Mouse (Mus musculus) lung, embryonic 16.5 days (tissue): ENCODE data around the gene Ube2e3. TPM values are rescaled to one million over a fixed set of nuclear protein-coding genes. Genes with fewer than 3 reads are reported as not detected.

Experiments used
- ATAC-seq: fragments of 200-750 bp; cut with Nextera tagmentation; 2 replicates; pipeline ENCODE4 v1.8.0; 2017; ENCODE audit warnings: low read depth, mild to moderate bottlenecking, moderate library complexity
- H3K27ac ChIP-seq: fragments of 300-500 bp; sonication (generic); 2 replicates; pipeline ENCODE4 v1.5.1; 2014; ENCODE audit warnings: mild to moderate bottlenecking, control low read depth, low read length
- H3K27me3 ChIP-seq: fragments of 300-500 bp; sonication (generic); 2 replicates; pipeline ENCODE4 v1.6.1; 2014; ENCODE audit warnings: low read depth, low read length, mixed read lengths; ENCODE audit not compliant: control insufficient read depth, insufficient read depth
- H3K36me3 ChIP-seq: fragments of 300-500 bp; sonication (generic); 2 replicates; pipeline ENCODE4 v1.6.1; 2014; ENCODE audit warnings: low read length; ENCODE audit not compliant: control insufficient read depth, insufficient read depth
- H3K4me1 ChIP-seq: fragments of 300-500 bp; sonication (generic); replicated peaks from 2 replicates; pipeline ENCODE4 v1.6.1; 2014; ENCODE audit warnings: low read length, mixed read lengths; ENCODE audit not compliant: control insufficient read depth, insufficient read depth
- H3K4me2 ChIP-seq: fragments of 300-500 bp; sonication (generic); 2 replicates; pipeline ENCODE4 v1.6.1; 2014; ENCODE audit warnings: low read depth, low read length, control low read depth
- H3K4me3 ChIP-seq: fragments of 300-500 bp; sonication (generic); 2 replicates; pipeline ENCODE4 v1.5.1; 2014; ENCODE audit warnings: mild to moderate bottlenecking, low read length, control low read depth
- H3K9ac ChIP-seq: fragments of 300-500 bp; sonication (generic); 2 replicates; pipeline ENCODE4 v1.6.1; 2014; ENCODE audit warnings: low read length, control low read depth
- H3K9me3 ChIP-seq: fragments of 300-500 bp; sonication (generic); 2 replicates; pipeline ENCODE4 v1.6.1; 2016; ENCODE audit warnings: low read length; ENCODE audit not compliant: control insufficient read depth
- WGBS: fragments of 180-500 bp; shearing (Covaris S2); extraction: QIAGEN DNeasy Blood & Tissue Kit; methylation state at CpG from one replicate; pipeline ENCODE4 v1.1.7; 2014; 5-methylcytosine and 5-hydroxymethylcytosine counted together
- polyA plus RNA-seq: library from polyadenylated mRNA; unstranded; fragments of >200 nt; fragmentation: Nextera tagmentation; extraction: Ambion mirVana; gene quantifications from 2 replicates; pipeline ENCODE4 v1.2.1, GENCODE M21; 2015

Ube2e3 gene
- polyA plus RNA-seq, 1 experiment from 2014 or later = 157 TPM

DNA sequence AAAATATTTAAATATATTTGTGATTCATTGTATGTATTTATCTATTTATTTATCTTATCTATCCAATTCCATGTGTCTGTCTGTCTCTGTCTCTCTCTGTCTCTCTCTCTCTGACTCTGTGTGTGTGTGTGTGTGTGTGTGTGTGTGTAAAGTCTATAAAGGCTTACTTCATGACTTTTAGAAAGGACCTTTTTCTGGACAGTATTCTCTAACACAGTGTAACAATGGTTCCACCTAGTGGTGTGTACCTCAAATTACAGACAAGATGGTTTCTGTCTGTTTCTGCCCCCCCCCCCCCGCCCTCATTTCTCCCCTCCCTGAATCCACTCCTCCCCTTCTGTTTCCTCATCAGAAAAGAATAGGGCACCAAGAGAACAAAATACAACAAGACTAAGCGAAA lies 46.9 kb downstream of the Ube2e3 start:
- no peak overlapping the region for H3K27ac ChIP-seq
- peaks cover 5% of the 10 kb centered on the region; the same call in 1 of the 2 replicates for H3K36me3 ChIP-seq
- 90% methylated on average over 2 of the region's 2 CpGs for WGBS
- H3K4me2 ChIP-seq = no peak overlapping the region
- no peak overlapping the region for H3K9ac ChIP-seq
- no peaks in the 10 kb centered on the region for H3K27me3 ChIP-seq
- no peak overlapping the region for H3K4me3 ChIP-seq
- no peaks in the 10 kb centered on the region for H3K4me1 ChIP-seq
- no peak for ATAC-seq
- H3K9me3 ChIP-seq = no peaks in the 10 kb centered on the region

DNA sequence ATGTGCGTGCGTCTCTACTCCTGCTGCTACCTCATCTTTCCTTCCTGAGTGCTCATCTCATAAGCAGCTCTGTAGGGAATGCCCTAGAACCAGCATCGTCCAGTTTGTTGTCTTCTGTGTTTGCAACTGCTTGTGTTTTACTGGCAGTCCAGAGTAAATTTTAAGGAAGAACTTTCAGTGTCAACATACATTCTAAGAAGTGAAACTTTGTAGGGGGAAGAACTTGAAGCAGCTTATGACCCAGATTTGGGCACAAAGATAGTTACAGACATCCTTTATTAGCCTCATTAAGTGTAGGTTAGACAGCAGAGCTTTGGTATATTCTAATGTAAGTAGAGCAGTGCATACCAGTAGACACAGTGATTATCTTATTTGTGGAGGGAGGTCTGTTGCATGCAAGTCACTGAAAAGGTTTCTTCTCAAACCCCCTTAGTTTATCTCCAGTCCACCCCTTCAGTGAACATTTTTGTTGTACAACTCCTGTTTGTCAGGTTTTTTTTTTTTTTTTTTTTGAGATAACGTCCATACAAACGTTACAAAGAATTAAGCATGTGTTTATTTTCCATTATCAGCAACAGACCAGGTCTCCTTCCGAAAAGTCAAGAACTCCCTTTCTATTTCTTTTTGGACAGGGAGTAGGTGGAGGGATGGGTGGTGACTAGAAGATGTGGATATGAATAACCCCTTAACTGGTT lies 55.2 kb downstream of the Ube2e3 start:
- H3K4me3 ChIP-seq = no peak overlapping the region
- no peaks in the 10 kb centered on the region for H3K27me3 ChIP-seq
- peaks cover 5% of the 10 kb centered on the region; the same call in 1 of the 2 replicates for H3K36me3 ChIP-seq
- H3K9ac ChIP-seq = no peak overlapping the region
- H3K27ac ChIP-seq = no peak overlapping the region
- H3K9me3 ChIP-seq = no peaks in the 10 kb centered on the region
- no peak for ATAC-seq
- H3K4me2 ChIP-seq = no peak overlapping the region
- H3K4me1 ChIP-seq = peaks cover 8% of the 10 kb centered on the region
- WGBS = 63% methylated on average over 6 of the region's 6 CpGs

DNA sequence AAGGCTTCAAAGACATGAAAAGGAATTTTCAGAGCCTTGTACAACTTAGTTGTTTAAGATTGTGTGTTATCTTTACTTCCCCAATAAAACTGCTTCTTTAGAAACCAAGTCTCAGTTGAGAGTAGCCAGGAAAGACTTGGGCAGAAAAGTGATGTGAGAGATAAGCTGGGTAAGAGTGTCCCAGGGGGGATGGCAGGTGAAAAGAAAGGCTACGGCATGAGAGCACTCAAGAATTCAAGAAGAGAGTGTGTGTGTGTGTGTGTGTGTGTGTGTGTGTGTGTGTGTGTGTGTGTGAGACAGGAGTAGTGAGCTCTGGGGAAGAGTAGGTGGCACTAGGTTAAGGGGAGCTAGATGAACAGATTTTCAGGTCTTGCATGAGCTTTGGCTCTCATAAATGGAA lies 57.9 kb downstream of the Ube2e3 start:
- H3K4me1 ChIP-seq = peaks cover 11% of the 10 kb centered on the region
- ATAC-seq = no peak
- no peak overlapping the region for H3K4me3 ChIP-seq
- H3K9ac ChIP-seq = no peak overlapping the region
- no peak overlapping the region for H3K4me2 ChIP-seq
- WGBS = 41% methylated on average over 1 of the region's 1 CpGs
- H3K36me3 ChIP-seq = no peaks in the 10 kb centered on the region
- H3K27ac ChIP-seq = no peak overlapping the region
- no peaks in the 10 kb centered on the region for H3K9me3 ChIP-seq
- H3K27me3 ChIP-seq = no peaks in the 10 kb centered on the region

- Histone ChIP-seq H3K9me3 (no peaks in the 10 kb centered on the region), H3K27me3 (no peaks in the 10 kb centered on the region), H3K4me3 (no peak overlapping the region), H3K9ac (no peak overlapping the region), H3K36me3 (no peaks in the 10 kb centered on the region), H3K4me1 (peaks cover 11% of the 10 kb centered on the region), H3K4me2 (no peak overlapping the region), H3K27ac (no peak overlapping the region)
- WGBS = 45% methylated on average over 3 of the region's 3 CpGs
- ATAC-seq = no peak
Measured at GRCm38 (mm10) chr2:78927625-78928024, 59.7 kb downstream of the Ube2e3 start.

DNA sequence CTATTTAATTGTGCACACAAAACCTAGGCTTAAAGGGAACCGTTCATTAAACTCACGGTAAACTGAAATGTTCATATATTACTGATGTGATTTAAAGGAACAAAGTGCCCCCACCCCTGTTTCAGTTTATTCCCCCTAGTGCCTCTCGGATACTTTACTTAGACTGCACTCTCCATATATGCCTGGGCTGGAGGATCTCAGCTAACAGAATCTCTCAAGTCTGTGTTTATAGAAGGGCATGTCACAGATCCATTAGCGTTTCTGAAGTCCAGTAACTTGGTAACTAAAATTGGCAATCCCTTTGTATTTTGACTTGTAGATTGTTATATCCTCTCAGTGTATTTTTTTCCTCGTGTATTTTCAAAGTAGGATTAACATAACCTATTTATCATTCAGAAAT lies 60.2 kb downstream of the Ube2e3 start:
- Histone ChIP-seq H3K9me3 (no peaks in the 10 kb centered on the region), H3K4me2 (no peak overlapping the region), H3K27ac (no peak overlapping the region), H3K9ac (no peak overlapping the region), H3K4me1 (peaks cover 11% of the 10 kb centered on the region), H3K4me3 (no peak overlapping the region), H3K36me3 (no peaks in the 10 kb centered on the region), H3K27me3 (no peaks in the 10 kb centered on the region)
- no peak for ATAC-seq
- 41% methylated on average over 5 of the region's 5 CpGs for WGBS

DNA sequence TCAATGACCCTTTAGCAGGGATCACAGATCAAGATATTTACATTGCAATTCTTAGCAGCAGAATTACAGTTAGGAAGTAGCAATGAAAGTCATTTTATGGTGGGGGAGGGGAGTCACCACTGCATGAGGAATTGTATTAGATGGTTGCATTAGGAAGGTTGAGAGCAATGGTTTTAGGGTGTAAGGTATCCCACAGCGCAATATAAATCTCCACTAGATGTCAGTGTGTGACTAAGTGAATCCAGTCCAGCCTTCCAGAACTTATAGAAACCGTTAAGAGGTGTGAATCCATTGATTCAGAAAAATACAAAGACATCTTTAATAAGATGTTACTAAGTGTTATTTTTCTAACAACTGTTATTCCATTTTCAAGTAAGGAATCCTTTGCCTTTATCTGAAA lies 63.4 kb downstream of the Ube2e3 start:
- Histone ChIP-seq H3K27me3 (no peaks in the 10 kb centered on the region), H3K9ac (no peak overlapping the region), H3K27ac (no peak overlapping the region), H3K9me3 (no peaks in the 10 kb centered on the region), H3K4me2 (no peak overlapping the region), H3K4me3 (no peak overlapping the region), H3K4me1 (peaks cover 11% of the 10 kb centered on the region), H3K36me3 (no peaks in the 10 kb centered on the region)
- WGBS = 36% methylated on average over 2 of the region's 2 CpGs
- no peak for ATAC-seq

GRCm38 (mm10) chr2:78959451-78959850 lies 91.5 kb downstream of the Ube2e3 start:
- Histone ChIP-seq H3K36me3 (no peaks in the 10 kb centered on the region), H3K4me2 (no peak overlapping the region), H3K9ac (no peak overlapping the region), H3K4me1 (no peaks in the 10 kb centered on the region; the same call in 1 of the 2 replicates), H3K9me3 (no peaks in the 10 kb centered on the region), H3K27me3 (no peaks in the 10 kb centered on the region), H3K4me3 (no peak overlapping the region), H3K27ac (no peak overlapping the region)
- no peak for ATAC-seq
- 32% methylated on average over 3 of the region's 3 CpGs for WGBS

DNA sequence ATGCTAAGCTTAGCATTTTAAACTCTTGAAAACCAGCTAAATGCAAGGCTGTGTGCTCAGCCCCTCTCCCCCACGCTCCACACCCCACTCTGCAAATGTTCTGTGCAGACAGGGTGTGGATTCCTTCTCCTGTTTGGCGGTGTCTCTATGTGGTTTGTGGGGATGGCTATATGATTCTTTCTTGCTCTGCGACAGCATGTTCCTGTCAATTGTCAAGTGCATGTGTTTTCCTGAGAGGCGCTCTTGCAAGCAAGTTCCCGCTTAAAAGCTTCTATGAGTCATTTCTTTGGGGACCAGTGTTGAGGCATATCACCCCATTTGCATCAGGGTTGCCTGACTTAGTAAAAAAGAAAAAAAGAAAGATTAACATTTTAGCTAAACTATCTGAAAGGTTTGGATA lies 92.4 kb downstream of the Ube2e3 start:
- Histone ChIP-seq H3K4me1 (no peaks in the 10 kb centered on the region; the same call in 1 of the 2 replicates), H3K36me3 (no peaks in the 10 kb centered on the region), H3K4me2 (no peak overlapping the region), H3K27ac (no peak overlapping the region), H3K9ac (no peak overlapping the region), H3K9me3 (no peaks in the 10 kb centered on the region), H3K4me3 (no peak overlapping the region), H3K27me3 (no peaks in the 10 kb centered on the region)
- 70% methylated on average over 5 of the region's 5 CpGs for WGBS
- ATAC-seq = no peak

- Histone ChIP-seq H3K36me3 (no peaks in the 10 kb centered on the region), H3K9me3 (no peaks in the 10 kb centered on the region), H3K27ac (no peak overlapping the region), H3K4me2 (no peak overlapping the region), H3K4me3 (no peak overlapping the region), H3K27me3 (no peaks in the 10 kb centered on the region), H3K9ac (no peak overlapping the region), H3K4me1 (no peaks in the 10 kb centered on the region; the same call in 1 of the 2 replicates)
- no peak for ATAC-seq
- WGBS = 76% methylated on average over 7 of the region's 7 CpGs
Measured at GRCm38 (mm10) chr2:78961023-78961422, 93.1 kb downstream of the Ube2e3 start.
